Mouse (Mus musculus) G1E (cell line): ENCODE data around the gene Rexo4.

Source experiments
- CTCF ChIP-seq: IDR thresholded peaks from 2 replicates; pipeline ENCODE4 v1.5.1; 2012; ENCODE audit warnings: low read depth, low read length, inconsistent platforms, mixed read lengths
- GATA1 ChIP-seq: IDR thresholded peaks from 2 replicates; pipeline ENCODE4 v1.6.1; 2012; ENCODE audit warnings: borderline replicate concordance, low read length, inconsistent platforms, mixed read lengths
- GATA2 ChIP-seq: IDR thresholded peaks from 2 replicates; pipeline ENCODE4 v1.6.1; 2012; ENCODE audit warnings: low read depth, low read length, inconsistent platforms, borderline replicate concordance
- POLR2AphosphoS5 ChIP-seq: IDR thresholded peaks from 2 replicates; pipeline ENCODE4 v1.6.1; 2012; ENCODE audit warnings: low read depth, low read length, inconsistent platforms; ENCODE audit not compliant: insufficient replicate concordance
- TAL1 ChIP-seq: conservative IDR thresholded peaks from 2 replicates; pipeline ENCODE4 v1.6.1; 2012; ENCODE audit warnings: low read depth, low read length, inconsistent platforms, mixed read lengths

GRCm38 (mm10) chr2:26907109-26907508, 57.1 kb downstream of the Rexo4 start:
- peak; percentile 76 for TF ChIP-seq CTCF
- no peak for TF ChIP-seq GATA1
- no peak for TF ChIP-seq TAL1
- TF ChIP-seq GATA2: no peak
- no peak for TF ChIP-seq POLR2AphosphoS5
